ENCODE assay signal across 11 mouse cellular contexts in genomic region chr9:122846156-122846555, GRCm38 (mm10). TPM values are rescaled to one million over a fixed set of nuclear protein-coding genes. Genes with fewer than 3 reads are reported as not detected.
A peak's percentile ranks its signal among the peaks of the same experiment; 100 is the strongest.
DNase-seq lines count a peak whose midpoint lies in the region; ATAC-seq lines count a peak whose summit lies in the region.
"Had no signal": no experiment of that assay in that cellular context is flagged by ENCODE, and none has a peak within 500 bp of the region (broad histone marks: within the 10 kb centered on the region; RNA-seq: fewer than 3 reads in every experiment).

No protein-coding gene starts in this region.

- no peaks in the 10 kb centered on the region for H3K27me3 ChIP-seq in heart, embryonic 12.5 days (replicated peaks)

- H3K4me3 ChIP-seq in heart, embryonic 12.5 days = no peak overlapping the region

- peaks cover 26% of the 10 kb centered on the region for H3K36me3 ChIP-seq in heart, embryonic 12.5 days

- H3K4me1 ChIP-seq in heart, embryonic 12.5 days (replicated peaks) = no peaks in the 10 kb centered on the region

- no peak for ATAC-seq in heart, embryonic 12.5 days (ENCODE audit: insufficient number of reproducible peaks, low FRiP score)
- ATAC-seq in megakaryocyte-erythroid progenitor cell, adult 5-6 weeks (replicated peaks; ENCODE audit: low FRiP score, low TSS enrichment, poor library complexity, severe bottlenecking) = no peak

- no peak overlapping the region for H3K4me2 ChIP-seq in heart, embryonic 12.5 days
- H3K4me2 ChIP-seq: hindbrain, embryonic 14.5 days had no signal

- peaks cover 8% of the 10 kb centered on the region; the same call in 1 of the 2 replicates for H3K9me3 ChIP-seq in heart, embryonic 12.5 days (replicated peaks)

- DNase-seq in heart, adult 11 months = peak; percentile 97
- peak; percentile 41 for DNase-seq in adipocyte (ENCODE audit: low spot score)
- peak; percentile 29 to 75 for DNase-seq in frontal cortex, postnatal 36 days (ENCODE audit: low spot score in 2 of 2)
- DNase-seq in left cerebral cortex, adult 18-20 months (ENCODE audit: low spot score in 2 of 2) = peak; percentile 26 to 39
- DNase-seq in ovary, postnatal 36 days (ENCODE audit: low spot score) = no peak
- DNase-seq in testis, postnatal 14 days (ENCODE audit: low spot score) = no peak
- DNase-seq: adrenal gland, postnatal 25 days had no signal

- H3K9ac ChIP-seq in heart, embryonic 12.5 days = no peak overlapping the region
- H3K9ac ChIP-seq: hindbrain, embryonic 14.5 days; liver, embryonic 14.5 days had no signal

- H3K27ac ChIP-seq in heart, embryonic 12.5 days (ENCODE audit: poor library complexity, severe bottlenecking) = no peak overlapping the region
- H3K27ac ChIP-seq: hindbrain, embryonic 14.5 days; liver, embryonic 14.5 days had no signal

RNA-seq across cellular contexts. Expression of gene Gm35549, which starts 2.3 kb away (rescaled TPM):
- polyA plus RNA-seq in heart, embryonic 12.5 days (2016; fragmentation: Nextera tagmentation; extraction: Ambion mirVana) = 0.58 TPM in 1 of 2 replicates, not detected in the other
- total RNA-seq in left cerebral cortex, adult 18-20 months (2021) = not detected
- not detected in 2 replicates for total RNA-seq in megakaryocyte-erythroid progenitor cell, adult 5-6 weeks (2014; fragmentation: Nextera tagmentation)
- total RNA-seq in megakaryocyte-erythroid progenitor cell, adult 5-6 weeks (2017) = not detected in 2 replicates
- total RNA-seq: adrenal gland, postnatal 25 days had no signal
- polyA plus RNA-seq: liver, embryonic 14.5 days had no signal

RNA-seq across cellular contexts. Expression of gene Zfp445, which starts 19.6 kb away (rescaled TPM):
- polyA plus RNA-seq in heart, embryonic 12.5 days (2016; fragmentation: Nextera tagmentation; extraction: Ambion mirVana) = 59.0 and 60.3 TPM in 2 replicates
- total RNA-seq in left cerebral cortex, adult 18-20 months (2021) = 100 to 1,000 TPM; 167 to 177 TPM
- total RNA-seq in megakaryocyte-erythroid progenitor cell, adult 5-6 weeks (2014; fragmentation: Nextera tagmentation) = 54.2 and 64.7 TPM in 2 replicates
- 50.1 and 93.1 TPM in 2 replicates for total RNA-seq in megakaryocyte-erythroid progenitor cell, adult 5-6 weeks (2017)

RNA-seq across cellular contexts. Expression of gene Zkscan7, which starts 39.3 kb away (rescaled TPM):
- polyA plus RNA-seq in heart, embryonic 12.5 days (2016; fragmentation: Nextera tagmentation; extraction: Ambion mirVana) = 2.5 and 2.8 TPM in 2 replicates
- 1 to 10 TPM; 3.9 to 4.7 TPM for total RNA-seq in left cerebral cortex, adult 18-20 months (2021)
- 2.2 and 3.2 TPM in 2 replicates for total RNA-seq in megakaryocyte-erythroid progenitor cell, adult 5-6 weeks (2014; fragmentation: Nextera tagmentation)
- 3.2 and 3.8 TPM in 2 replicates for total RNA-seq in megakaryocyte-erythroid progenitor cell, adult 5-6 weeks (2017)

RNA-seq across cellular contexts. Expression of gene Tcaim, which starts 40.8 kb away (rescaled TPM):
- polyA plus RNA-seq in heart, embryonic 12.5 days (2016; fragmentation: Nextera tagmentation; extraction: Ambion mirVana) = 4.6 and 5.5 TPM in 2 replicates
- total RNA-seq in left cerebral cortex, adult 18-20 months (2021) = 10 to 100 TPM; 16.8 to 17.7 TPM
- total RNA-seq in megakaryocyte-erythroid progenitor cell, adult 5-6 weeks (2014; fragmentation: Nextera tagmentation) = 5.8 and 5.9 TPM in 2 replicates
- total RNA-seq in megakaryocyte-erythroid progenitor cell, adult 5-6 weeks (2017) = 5.1 and 16.0 TPM in 2 replicates

Comparison
In these comparisons a context has a peak if more than half of its experiments do, and no peak if none do; other contexts are left out.
1. DNase-seq: peak in heart, adult 11 months (single experiment), adipocyte (single experiment), frontal cortex, postnatal 36 days (2 of 2) and left cerebral cortex, adult 18-20 months (2 of 2); none in ovary, postnatal 36 days (single experiment) and testis, postnatal 14 days (single experiment).